Mouse (Mus musculus) heart, adult 10 weeks (tissue): ENCODE results near the gene D930007J09Rik. TPM values are rescaled to one million over a fixed set of nuclear protein-coding genes. Genes with fewer than 3 reads are reported as not detected.

ENCODE experiments used
- polyA plus RNA-seq: library from polyadenylated mRNA; stranded (reverse); fragments of 350-450 nt; fragmentation: Illumina TruSeq; extraction: RNeasy Lipid Tissue Mini Kit (QIAGEN cat#74804); gene quantifications from one replicate; pipeline ENCODE4 v1.2.3, GENCODE M21; 2014; ENCODE audit warnings: low read depth, low replicate concordance

D930007J09Rik gene
- polyA plus RNA-seq, result not detected

DNA sequence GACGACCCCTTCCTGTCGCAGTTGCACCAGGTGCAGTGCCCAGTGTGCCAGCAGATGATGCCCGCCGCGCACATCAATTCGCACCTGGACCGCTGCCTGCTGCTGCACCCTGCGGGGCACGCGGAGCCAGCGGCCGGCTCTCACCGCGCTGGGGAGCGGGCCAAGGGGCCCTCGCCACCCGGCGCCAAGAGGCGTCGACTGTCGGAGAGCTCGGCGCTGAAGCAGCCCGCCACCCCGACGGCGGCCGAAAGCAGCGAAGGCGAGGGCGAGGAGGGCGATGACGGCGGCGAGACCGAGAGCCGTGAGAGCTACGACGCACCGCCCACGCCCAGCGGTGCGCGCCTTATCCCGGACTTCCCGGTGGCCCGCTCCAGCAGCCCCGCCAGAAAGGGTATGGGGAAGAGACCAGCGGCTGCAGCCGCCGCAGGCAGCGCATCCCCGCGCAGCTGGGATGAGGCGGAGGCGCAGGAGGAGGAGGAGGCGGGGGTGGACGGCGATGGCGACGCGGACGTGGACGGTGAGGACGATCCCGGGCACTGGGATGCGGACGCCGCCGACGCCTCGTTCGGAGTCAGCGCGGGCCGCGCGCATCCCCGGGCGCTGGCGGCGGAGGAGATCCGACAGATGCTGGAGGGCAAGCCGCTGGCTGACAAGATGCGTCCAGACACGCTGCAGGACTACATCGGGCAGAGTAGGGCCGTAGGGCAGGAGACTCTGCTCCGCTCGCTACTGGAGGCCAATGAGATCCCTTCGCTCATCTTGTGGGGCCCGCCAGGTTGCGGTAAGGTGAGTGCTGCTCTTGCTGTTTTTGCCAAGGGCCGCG lies at the start of gene D930007J09Rik:
TSS of gene D930007J09Rik (minus strand) at position 591 of the 823 bp plus-strand sequence.

DNA sequence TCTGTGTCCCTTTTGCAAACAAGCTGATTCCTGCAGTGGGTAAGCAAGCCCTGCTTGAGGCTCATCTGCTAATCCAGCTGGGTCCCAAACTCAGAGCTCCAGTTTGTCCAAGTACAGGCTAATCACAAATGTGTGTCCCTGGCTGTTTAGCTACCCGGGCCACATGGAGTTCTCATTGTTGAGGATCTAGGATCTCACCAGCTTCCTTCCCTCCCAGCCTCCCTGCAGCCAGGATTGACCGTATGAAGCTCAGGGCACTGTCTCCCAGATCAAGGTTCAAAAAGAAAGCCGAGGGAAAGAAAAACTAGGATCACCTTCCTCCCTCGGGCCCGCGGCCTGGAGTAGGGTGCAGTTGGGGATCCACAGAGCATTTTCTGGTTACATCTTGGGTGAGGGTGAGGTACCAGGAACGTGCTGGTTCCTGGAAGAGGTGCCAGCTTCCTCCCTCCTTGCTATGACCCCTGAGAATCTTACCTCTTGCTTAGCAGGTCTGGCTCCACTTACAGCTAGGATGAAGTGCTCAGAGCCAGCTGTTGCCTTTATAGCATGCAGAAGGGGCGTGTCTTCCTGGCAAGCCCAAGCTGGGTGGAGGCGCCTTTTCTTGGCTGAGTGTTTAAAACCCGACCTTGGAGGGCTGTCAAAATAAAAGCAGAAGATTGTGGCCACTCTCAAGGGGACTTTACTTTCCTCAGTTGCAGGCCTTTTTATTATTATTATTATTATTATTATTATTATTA lies 48.2 kb upstream of the D930007J09Rik start, which contains the start of gene Serpinb1a:
TSS of gene Serpinb1a (minus strand) at position 518 of the 737 bp plus-strand sequence.

DNA sequence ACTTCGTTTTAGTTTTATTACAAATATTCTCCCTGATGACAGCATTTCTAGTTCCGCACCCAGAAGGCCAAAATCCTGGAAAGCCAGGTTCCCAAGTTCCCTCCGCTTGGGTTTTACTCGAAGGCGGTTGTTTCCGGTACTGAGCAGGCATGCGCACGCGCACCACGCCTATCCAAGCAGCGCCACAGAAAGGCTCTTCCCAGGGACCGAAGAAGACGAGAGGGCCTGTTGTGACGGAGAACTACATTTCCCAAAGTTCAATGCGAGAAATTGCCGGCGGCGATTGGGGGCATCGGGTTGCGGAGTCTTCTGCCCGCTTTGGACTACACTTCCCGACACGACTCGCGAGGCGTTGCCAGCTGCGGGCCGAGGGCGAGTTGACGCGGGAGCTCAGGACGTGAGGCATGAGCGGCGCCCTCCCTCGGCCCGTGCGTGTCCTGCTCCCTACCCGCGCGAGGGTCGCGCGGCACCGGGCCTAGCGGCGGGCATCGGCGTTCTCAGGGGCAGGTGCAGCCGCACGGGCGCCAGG lies 892 bp downstream of the D930007J09Rik start, which contains the start of gene Wrnip1:
TSS of gene Wrnip1 (plus strand) at position 346 of the 529 bp plus-strand sequence.

DNA sequence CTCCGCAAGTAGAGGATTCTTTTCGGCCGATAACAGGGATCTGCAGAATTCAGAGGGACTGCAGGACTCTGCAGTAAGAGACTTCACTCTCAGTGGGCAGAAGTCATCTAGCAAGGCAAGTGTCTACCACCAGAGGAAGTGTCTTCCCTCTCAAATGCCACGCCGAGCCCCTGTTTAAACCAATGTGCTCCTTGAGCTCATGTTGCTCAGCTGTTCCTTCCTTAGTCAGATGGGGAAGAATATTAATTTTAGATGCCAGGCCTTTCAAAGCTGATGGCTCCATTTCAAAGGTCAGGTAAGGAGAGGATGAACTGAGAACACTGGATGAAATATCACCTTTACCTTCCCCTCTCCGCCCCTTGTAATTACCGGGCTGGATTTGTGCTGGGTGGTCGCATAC lies 18.8 kb downstream of the D930007J09Rik start, which contains the start of gene Mylk4:
TSS of gene Mylk4 (minus strand) at position 139 of the 400 bp plus-strand sequence.

Other genes starting within 250 kb of the D930007J09Rik start
- 172 TPM for gene Mylk4, start 18.9 kb downstream of the D930007J09Rik start, polyA plus RNA-seq
- gene Wrnip1, start 811 bp downstream of the D930007J09Rik start, polyA plus RNA-seq, result 22.0 TPM
- 4.2 TPM for gene Serpinb1a, start 48.3 kb upstream of the D930007J09Rik start, polyA plus RNA-seq
- 0.68 TPM for gene Serpinb1c, start 95.4 kb upstream of the D930007J09Rik start, polyA plus RNA-seq
- 60.7 TPM for gene Serpinb6b, start 162.4 kb upstream of the D930007J09Rik start, polyA plus RNA-seq
- gene Serpinb9, start 200.4 kb upstream of the D930007J09Rik start, polyA plus RNA-seq, result 15.7 TPM
- gene Serpinb9b, start 224.6 kb upstream of the D930007J09Rik start, polyA plus RNA-seq, result 0.13 TPM